Mouse (Mus musculus) brain, adult 10 weeks (tissue): Measurements from ENCODE around the gene Dok7. TPM values are rescaled to one million over a fixed set of nuclear protein-coding genes. Genes with fewer than 3 reads are reported as not detected.

Experiments used
- polyA plus RNA-seq: library from polyadenylated mRNA; stranded (reverse); fragments of 350-450 nt; fragmentation: Illumina TruSeq; extraction: RNeasy Lipid Tissue Mini Kit (QIAGEN cat#74804); gene quantifications from one replicate; pipeline ENCODE4 v1.2.3, GENCODE M21; 2015; ENCODE audit warnings: low read depth, low replicate concordance

Dok7 gene
- 14.8 TPM for polyA plus RNA-seq

DNA sequence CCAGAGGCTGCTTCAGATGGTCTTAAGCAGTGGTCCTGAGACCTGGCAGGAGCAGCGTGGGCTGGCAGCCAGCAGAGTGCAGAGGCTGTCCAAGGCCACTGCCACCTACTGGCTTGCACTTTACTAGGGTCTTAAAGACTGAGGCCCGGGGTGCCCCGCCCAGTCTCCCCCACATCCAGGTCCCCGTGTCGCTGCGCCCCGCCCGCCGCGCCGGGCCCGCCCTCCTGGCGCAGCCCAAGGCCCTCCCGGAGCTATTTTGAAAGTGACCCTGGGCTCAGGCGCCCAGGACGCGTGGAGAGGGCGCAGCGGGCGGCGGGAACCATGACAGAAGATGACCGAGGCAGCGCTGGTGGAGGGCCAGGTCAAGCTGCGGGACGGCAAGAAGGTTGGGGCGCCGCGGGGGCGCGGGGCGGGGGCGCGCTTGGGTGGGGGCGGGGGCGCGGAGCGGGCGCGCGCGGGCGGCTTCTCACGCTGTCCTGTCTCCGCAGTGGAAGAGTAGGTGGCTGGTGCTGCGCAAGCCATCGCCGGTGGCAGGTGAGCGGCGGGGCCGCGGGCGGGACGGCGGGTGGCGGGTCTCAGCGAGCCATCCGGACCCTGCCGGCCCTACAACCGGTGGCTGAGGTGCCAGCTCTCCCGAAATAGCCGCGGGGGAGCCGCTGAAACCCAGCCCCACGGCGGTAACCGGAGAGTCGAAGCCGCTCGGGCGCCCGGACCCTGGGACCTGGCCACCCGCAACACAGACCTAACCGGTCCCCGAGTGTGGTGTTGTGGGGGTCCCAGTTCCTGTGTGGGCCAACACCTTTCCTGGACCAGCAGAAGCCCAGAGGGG lies at the start of gene Dok7:
Gene Dok7, plus strand, starts transcription at position 163 of the 829 bp plus-strand sequence.

GRCm38 (mm10) chr5:35041268-35041829 lies 15.2 kb upstream of the Dok7 start, which contains the start of gene Hgfac:
Gene Hgfac (plus strand): TSS chr5:35041509.

DNA sequence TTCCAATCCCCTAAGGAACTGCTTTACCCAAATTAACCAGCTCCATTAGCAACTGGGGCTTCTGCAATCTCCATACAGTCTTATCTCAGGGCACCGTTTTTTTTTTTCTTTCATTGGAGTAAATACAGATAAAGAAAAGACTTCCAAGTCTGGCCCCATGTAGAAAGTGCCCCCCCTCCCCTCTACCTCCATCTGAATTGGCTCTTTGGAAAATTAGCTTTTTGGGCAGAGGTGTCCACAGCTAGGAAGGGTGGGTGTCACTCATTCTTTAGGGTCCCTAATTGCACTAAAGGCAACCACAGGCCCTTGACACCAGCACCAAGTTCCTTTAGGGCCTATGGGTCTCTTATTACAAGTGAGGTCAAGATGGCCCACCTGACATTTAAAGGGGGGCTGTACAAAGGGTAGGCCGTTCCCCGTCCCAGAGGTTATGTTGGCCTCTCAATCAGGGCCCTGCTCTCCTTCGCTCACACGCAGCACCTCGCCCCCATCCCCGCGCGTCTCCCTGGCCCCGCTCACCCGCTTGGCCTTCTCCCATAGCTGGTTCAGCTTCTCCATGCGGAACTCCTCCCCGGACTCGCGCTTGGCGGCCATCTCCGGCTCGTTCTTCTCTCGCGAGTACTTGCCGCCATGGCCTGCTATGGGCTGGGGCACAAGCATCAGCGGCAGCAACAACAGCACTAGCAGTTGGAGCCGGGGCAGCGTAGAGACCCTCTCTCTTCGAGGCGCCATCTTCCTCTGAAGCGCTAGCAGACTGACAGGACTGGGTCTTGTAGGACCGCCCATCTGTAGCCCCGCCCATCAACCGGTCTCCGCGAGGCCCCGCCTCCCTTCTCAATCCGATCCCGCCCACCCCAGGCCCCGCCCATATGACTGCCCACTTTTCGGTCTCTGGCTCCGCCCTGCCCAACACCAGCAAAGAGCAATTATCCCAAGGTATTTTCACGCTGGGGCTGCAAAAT lies 48.7 kb downstream of the Dok7 start, which contains the start of gene Lrpap1:
Gene Lrpap1, minus strand, starts transcription at position 807 of the 962 bp plus-strand sequence.

Other genes starting within 250 kb of the Dok7 start
- gene Msantd1, start 148.8 kb upstream of the Dok7 start, polyA plus RNA-seq = 3.3 TPM
- 26.0 TPM for gene Rgs12, start 107.3 kb upstream of the Dok7 start, polyA plus RNA-seq
- not detected for gene Hgfac, start 15.3 kb upstream of the Dok7 start, polyA plus RNA-seq
- 163 TPM for gene Lrpap1, start 49.0 kb downstream of the Dok7 start, polyA plus RNA-seq
- gene Adra2c, start 221.6 kb downstream of the Dok7 start, polyA plus RNA-seq = 10.7 TPM